Mouse (Mus musculus): ENCODE data around the gene Tcf15. TPM values are rescaled to one million over a fixed set of nuclear protein-coding genes. Genes with fewer than 3 reads are reported as not detected.

Tcf15 gene
- polyA plus RNA-seq (2017; shearing (Covaris generic)), result not detected

GRCm38 (mm10) chr2:152143279-152144157 is at the start of gene Tcf15:
Gene Tcf15 (plus strand): TSS chr2:152143561.

GRCm38 (mm10) chr2:152105318-152106224 is 37.8 kb upstream of the Tcf15 start, which contains the start of gene Srxn1:
Gene Srxn1 (plus strand): TSS chr2:152105516.

Other genes starting within 250 kb of the Tcf15 start
- under 1 TPM; 0.19 to 0.91 TPM for gene Angpt4, start 232.4 kb upstream of the Tcf15 start, polyA plus RNA-seq (2017; shearing (Covaris generic))
- gene Fam110a, start 163.3 kb upstream of the Tcf15 start, polyA plus RNA-seq (2017; shearing (Covaris generic)), result 10 to 100 TPM; 17.5 to 30.8 TPM
- 10 to 100 TPM; 12.6 to 22.2 TPM for gene Slc52a3, start 147.1 kb upstream of the Tcf15 start, polyA plus RNA-seq (2017; shearing (Covaris generic))
- not detected for gene Scrt2, start 62.0 kb upstream of the Tcf15 start, polyA plus RNA-seq (2017; shearing (Covaris generic))
- 1 to 10 TPM; 4.2 to 5.5 TPM for gene Srxn1, start 38.0 kb upstream of the Tcf15 start, polyA plus RNA-seq (2017; shearing (Covaris generic))
- gene Csnk2a1, start 83.3 kb downstream of the Tcf15 start, polyA plus RNA-seq (2017; shearing (Covaris generic)), result 10 to 100 TPM; 33.2 to 35.6 TPM
- 10 to 100 TPM; 57.5 to 70.2 TPM for gene Tbc1d20, start 150.3 kb downstream of the Tcf15 start, polyA plus RNA-seq (2017; shearing (Covaris generic))
- gene Rbck1, start 189.1 kb downstream of the Tcf15 start, polyA plus RNA-seq (2017; shearing (Covaris generic)), result 100 to 1,000 TPM; 268 to 303 TPM
- 1 to 10 TPM; 2.4 to 2.8 TPM for gene Trib3, start 200.5 kb downstream of the Tcf15 start, polyA plus RNA-seq (2017; shearing (Covaris generic))
- gene Nrsn2, start 233.1 kb downstream of the Tcf15 start, polyA plus RNA-seq (2017; shearing (Covaris generic)), result 1 to 10 TPM in 1 of 2 experiments, not detected in 1; 1.7 TPM